Mouse (Mus musculus): ENCODE data around the gene Mgst2. TPM values are rescaled to one million over a fixed set of nuclear protein-coding genes. Genes with fewer than 3 reads are reported as not detected.

Mgst2 gene
- polyA plus RNA-seq, 1 experiment from 2014 or later, result 0.64 TPM

- Histone ChIP-seq H3K9ac (no peak overlapping the region), H3K4me1 (replicated peaks) (peaks cover 20% of the 10 kb centered on the region), H3K27ac (peak overlapping the region; percentile 50), H3K9me3 (no peaks in the 10 kb centered on the region), H3K4me3 (no peak overlapping the region), H3K4me2 (0 out of 2 replicates have a peak overlapping the region, but pooled peaks have one; percentile 6), H3K27me3 (no peaks in the 10 kb centered on the region), H3K36me3 (no peaks in the 10 kb centered on the region)
- 85% methylated on average over 1 of the region's 1 CpGs for WGBS
- ATAC-seq (ENCODE audit: low FRiP score), result no peak
Observed at GRCm38 (mm10) chr3:51708375-51708745, 48.2 kb downstream of the Mgst2 start.

DNA sequence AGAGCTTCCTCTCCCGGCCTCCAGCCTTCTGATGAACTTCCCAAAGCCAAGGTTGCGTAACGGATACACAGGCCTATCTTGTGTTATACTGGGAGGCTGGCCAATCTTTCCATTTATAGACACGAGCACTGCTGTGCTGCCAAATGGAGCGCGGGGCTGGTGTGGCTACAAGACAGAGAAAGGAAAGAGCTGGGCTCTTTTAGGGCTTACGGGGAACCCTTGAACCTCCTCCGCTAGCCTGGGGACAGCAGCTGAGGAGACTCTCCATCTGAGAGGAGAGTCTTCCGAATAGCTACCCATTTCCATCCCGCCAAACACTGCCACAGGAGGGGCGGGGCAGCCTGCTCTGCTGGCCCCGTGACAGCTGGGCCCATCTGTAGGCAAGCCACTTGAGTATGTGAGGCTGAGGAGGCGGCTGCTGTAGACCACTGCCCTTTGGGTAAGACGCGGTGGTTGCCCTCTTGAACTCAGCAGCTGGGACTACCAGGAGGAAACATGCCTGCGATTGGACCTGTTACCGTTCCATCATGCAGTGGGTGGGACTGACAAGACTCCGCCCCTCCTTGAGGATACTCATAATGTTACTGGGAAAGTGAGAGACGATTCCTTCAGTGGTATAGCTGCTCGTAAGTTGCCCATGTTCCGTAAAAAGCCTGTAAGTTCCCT, 48.7 kb downstream of the Mgst2 start:
- Histone ChIP-seq H3K27ac (peak overlapping the region; percentile 50), H3K27me3 (no peaks in the 10 kb centered on the region), H3K36me3 (no peaks in the 10 kb centered on the region), H3K4me1 (replicated peaks) (peaks cover 21% of the 10 kb centered on the region), H3K4me2 (0 out of 2 replicates have a peak overlapping the region, but pooled peaks have one; percentile 6), H3K9ac (no peak overlapping the region), H3K4me3 (no peak overlapping the region), H3K9me3 (no peaks in the 10 kb centered on the region)
- 60% methylated on average over 21 of the region's 21 CpGs for WGBS
- ATAC-seq (ENCODE audit: low FRiP score), result peak; percentile 67

DNA sequence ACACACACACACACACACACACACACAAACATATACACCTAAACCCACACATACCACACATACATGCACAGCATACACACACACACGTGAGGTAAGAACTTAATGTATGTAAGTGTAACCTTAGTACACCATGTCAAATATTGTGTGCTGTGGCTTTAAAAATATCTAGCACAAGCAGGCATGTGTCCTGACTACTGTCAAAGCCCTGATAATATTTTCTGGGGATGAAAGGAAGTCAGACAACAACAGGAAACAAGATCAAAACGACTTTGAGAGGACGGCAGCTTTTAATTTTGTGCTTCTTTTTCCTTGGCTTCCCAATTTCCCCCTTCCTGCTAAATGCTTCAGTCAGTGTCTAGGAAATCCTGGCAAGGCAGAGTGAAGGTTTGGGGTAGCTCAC, 52.2 kb downstream of the Mgst2 start:
- H3K9me3 ChIP-seq, result no peaks in the 10 kb centered on the region
- ATAC-seq (ENCODE audit: low FRiP score), result no peak
- WGBS, result 59% methylated on average over 3 of the region's 3 CpGs
- H3K36me3 ChIP-seq, result no peaks in the 10 kb centered on the region
- no peak overlapping the region for H3K9ac ChIP-seq
- H3K4me1 ChIP-seq (replicated peaks), result peaks cover 22% of the 10 kb centered on the region
- H3K4me2 ChIP-seq, result no peak overlapping the region
- H3K27ac ChIP-seq, result 0 out of 2 replicates have a peak overlapping the region, but pooled peaks have one; percentile 55
- H3K27me3 ChIP-seq, result no peaks in the 10 kb centered on the region
- H3K4me3 ChIP-seq, result no peak overlapping the region

GRCm38 (mm10) chr3:51713233-51713632, 53.1 kb downstream of the Mgst2 start:
- Histone ChIP-seq H3K4me1 (replicated peaks) (peaks cover 24% of the 10 kb centered on the region), H3K36me3 (no peaks in the 10 kb centered on the region), H3K9me3 (no peaks in the 10 kb centered on the region), H3K4me2 (no peak overlapping the region), H3K9ac (no peak overlapping the region), H3K27ac (0 out of 2 replicates have a peak overlapping the region, but pooled peaks have one; percentile 44), H3K27me3 (no peaks in the 10 kb centered on the region), H3K4me3 (no peak overlapping the region)
- no peak for ATAC-seq (ENCODE audit: low FRiP score)
- 21% methylated on average over 8 of the region's 8 CpGs for WGBS

DNA sequence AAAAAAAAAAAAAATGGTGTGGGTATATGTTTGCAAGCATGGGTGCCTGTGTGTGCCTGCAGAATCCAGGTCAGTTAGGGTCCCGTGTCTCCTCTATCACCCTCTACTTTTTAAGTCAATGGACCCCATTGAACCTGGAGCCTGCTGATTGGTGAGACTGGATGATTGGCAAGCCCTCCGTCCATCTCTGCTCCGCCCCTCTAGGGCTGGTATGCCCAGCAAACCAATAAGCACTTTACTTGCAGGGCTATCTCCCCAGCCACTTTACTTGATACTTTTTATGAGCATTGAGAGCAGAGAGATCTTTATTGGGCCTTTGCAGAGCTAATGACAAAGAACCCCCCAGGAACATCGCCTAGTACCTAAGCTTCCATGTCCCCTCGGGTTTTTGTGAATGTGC, 54.3 kb downstream of the Mgst2 start:
- H3K4me2 ChIP-seq, result no peak overlapping the region
- no peak overlapping the region for H3K27ac ChIP-seq
- H3K36me3 ChIP-seq, result no peaks in the 10 kb centered on the region
- H3K27me3 ChIP-seq, result no peaks in the 10 kb centered on the region
- WGBS, result 88% methylated on average over 5 of the region's 5 CpGs
- ATAC-seq (ENCODE audit: low FRiP score), result no peak
- peaks cover 13% of the 10 kb centered on the region for H3K4me1 ChIP-seq (replicated peaks)
- no peak overlapping the region for H3K4me3 ChIP-seq
- H3K9me3 ChIP-seq, result no peaks in the 10 kb centered on the region
- H3K9ac ChIP-seq, result no peak overlapping the region

GRCm38 (mm10) chr3:51717455-51717854, 57.3 kb downstream of the Mgst2 start:
- ATAC-seq (ENCODE audit: low FRiP score), result no peak

DNA sequence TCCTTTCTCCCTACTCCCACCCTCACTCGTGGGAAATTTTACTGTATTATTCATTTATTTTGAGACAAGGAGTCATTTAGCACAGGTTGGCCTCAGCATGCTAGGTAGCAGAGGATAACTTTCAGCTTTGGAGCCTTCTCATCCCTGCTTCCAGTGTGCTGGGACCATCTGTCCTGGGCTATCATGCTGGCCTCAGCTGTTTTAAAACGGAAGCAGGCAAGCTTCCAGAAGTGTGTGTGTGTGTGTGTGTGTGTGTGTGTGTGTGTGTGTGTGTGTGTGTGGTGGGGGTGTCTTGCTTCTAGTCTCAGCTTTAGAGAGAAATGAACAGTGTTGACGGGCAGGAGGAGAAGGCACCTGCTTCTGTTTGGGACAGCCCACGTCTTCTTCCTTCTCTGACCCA, 57.7 kb downstream of the Mgst2 start:
- Histone ChIP-seq H3K4me3 (no peak overlapping the region), H3K9me3 (no peaks in the 10 kb centered on the region), H3K27me3 (no peaks in the 10 kb centered on the region), H3K4me1 (replicated peaks) (peaks cover 13% of the 10 kb centered on the region), H3K9ac (no peak overlapping the region), H3K4me2 (no peak overlapping the region), H3K36me3 (no peaks in the 10 kb centered on the region), H3K27ac (no peak overlapping the region)
- no peak for ATAC-seq (ENCODE audit: low FRiP score)
- 62% methylated on average over 4 of the region's 4 CpGs for WGBS

More at GRCm38 (mm10) chr3:51717455-51717854, 57.3 kb downstream of the Mgst2 start:
- H3K4me1 ChIP-seq (replicated peaks), result peaks cover 13% of the 10 kb centered on the region
- no peak overlapping the region for H3K27ac ChIP-seq
- 75% methylated on average over 3 of the region's 3 CpGs for WGBS
- no peaks in the 10 kb centered on the region for H3K36me3 ChIP-seq
- H3K9ac ChIP-seq, result no peak overlapping the region
- H3K9me3 ChIP-seq, result no peaks in the 10 kb centered on the region
- no peaks in the 10 kb centered on the region for H3K27me3 ChIP-seq
- no peak overlapping the region for H3K4me3 ChIP-seq
- H3K4me2 ChIP-seq, result no peak overlapping the region

DNA sequence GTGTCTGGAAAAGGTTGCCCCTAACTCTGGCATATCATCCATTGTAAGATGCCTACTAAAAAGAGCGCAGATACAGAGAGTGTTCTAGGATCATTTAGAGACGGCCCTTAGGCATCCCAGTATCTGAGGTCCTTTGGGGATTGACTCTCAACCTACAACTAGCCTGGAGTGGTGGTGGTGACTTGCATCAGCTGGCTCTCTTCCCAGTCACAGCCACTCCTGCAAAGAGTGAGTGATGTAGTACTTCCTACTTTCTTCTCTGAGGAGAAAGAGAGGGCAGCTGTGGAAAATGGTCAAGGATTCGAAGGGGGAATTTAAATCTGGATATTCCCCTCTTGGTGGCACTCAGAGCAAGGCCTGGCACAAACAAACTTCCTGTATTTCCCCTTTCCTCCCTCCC, 59.2 kb downstream of the Mgst2 start:
- H3K9me3 ChIP-seq, result no peaks in the 10 kb centered on the region
- no peaks in the 10 kb centered on the region for H3K27me3 ChIP-seq
- H3K4me1 ChIP-seq (replicated peaks), result peaks cover 5% of the 10 kb centered on the region; the same call in 1 of the 2 replicates
- H3K36me3 ChIP-seq, result no peaks in the 10 kb centered on the region
- no peak for ATAC-seq (ENCODE audit: low FRiP score)
- no peak overlapping the region for H3K4me2 ChIP-seq
- WGBS, result 92% methylated on average over 3 of the region's 3 CpGs
- no peak overlapping the region for H3K9ac ChIP-seq
- no peak overlapping the region for H3K4me3 ChIP-seq
- no peak overlapping the region for H3K27ac ChIP-seq

- Histone ChIP-seq H3K36me3 (no peaks in the 10 kb centered on the region), H3K4me3 (no peak overlapping the region), H3K9me3 (no peaks in the 10 kb centered on the region), H3K4me1 (replicated peaks) (peaks cover 9% of the 10 kb centered on the region; the same call in 1 of the 2 replicates), H3K27me3 (no peaks in the 10 kb centered on the region), H3K4me2 (no peak overlapping the region), H3K27ac (no peak overlapping the region), H3K9ac (no peak overlapping the region)
- no peak for ATAC-seq (ENCODE audit: low FRiP score)
- WGBS, result 86% methylated on average over 1 of the region's 1 CpGs
Observed at GRCm38 (mm10) chr3:51719982-51720381, 59.8 kb downstream of the Mgst2 start.

DNA sequence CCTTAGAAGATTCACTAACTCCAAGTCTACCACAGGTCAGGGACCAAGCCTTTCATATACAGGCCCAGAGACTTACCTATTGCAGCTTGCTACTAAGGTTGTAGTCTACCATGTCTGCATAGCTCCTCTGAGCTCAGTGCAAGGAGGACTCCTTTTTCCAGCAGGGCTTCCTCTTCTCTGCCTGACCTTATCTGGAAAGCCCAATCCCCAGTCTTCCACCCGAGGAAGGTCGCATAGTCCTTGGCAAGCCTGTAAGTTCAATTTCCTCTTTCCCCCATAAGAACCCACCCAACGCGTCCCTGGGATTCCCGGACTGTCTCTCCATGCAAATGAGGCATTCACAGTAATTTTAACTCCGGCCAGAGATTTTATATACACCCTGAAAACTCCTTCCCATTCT, 66.1 kb downstream of the Mgst2 start:
- Histone ChIP-seq H3K27ac (no peak overlapping the region), H3K9me3 (no peaks in the 10 kb centered on the region), H3K27me3 (no peaks in the 10 kb centered on the region), H3K4me3 (no peak overlapping the region), H3K4me1 (replicated peaks) (peaks cover 32% of the 10 kb centered on the region), H3K9ac (no peak overlapping the region), H3K36me3 (no peaks in the 10 kb centered on the region), H3K4me2 (no peak overlapping the region)
- 89% methylated on average over 6 of the region's 6 CpGs for WGBS
- ATAC-seq (ENCODE audit: low FRiP score), result no peak

- Histone ChIP-seq H3K27ac (peak overlapping the region; percentile 42), H3K9me3 (no peaks in the 10 kb centered on the region), H3K4me3 (no peak overlapping the region), H3K27me3 (no peaks in the 10 kb centered on the region), H3K9ac (0 out of 2 replicates have a peak overlapping the region, but pooled peaks have one; percentile 8), H3K4me2 (no peak overlapping the region), H3K36me3 (no peaks in the 10 kb centered on the region), H3K4me1 (replicated peaks) (peaks cover 42% of the 10 kb centered on the region)
- WGBS, result 68% methylated on average over 3 of the region's 3 CpGs
- ATAC-seq (ENCODE audit: low FRiP score), result no peak
Observed at GRCm38 (mm10) chr3:51727487-51727886, 67.3 kb downstream of the Mgst2 start.

GRCm38 (mm10) chr3:51727968-51728367, 67.8 kb downstream of the Mgst2 start:
- no peak overlapping the region for H3K4me3 ChIP-seq
- H3K9ac ChIP-seq, result no peak overlapping the region
- no peaks in the 10 kb centered on the region for H3K36me3 ChIP-seq
- ATAC-seq (ENCODE audit: low FRiP score), result no peak
- H3K4me2 ChIP-seq, result no peak overlapping the region
- H3K9me3 ChIP-seq, result no peaks in the 10 kb centered on the region
- H3K27ac ChIP-seq, result peak overlapping the region; percentile 30; the same call in 1 of the 2 replicates
- no peaks in the 10 kb centered on the region for H3K27me3 ChIP-seq
- peaks cover 47% of the 10 kb centered on the region for H3K4me1 ChIP-seq (replicated peaks)
- 71% methylated on average over 8 of the region's 8 CpGs for WGBS

GRCm38 (mm10) chr3:51728456-51728855, 68.3 kb downstream of the Mgst2 start:
- H3K27ac ChIP-seq, result peak overlapping the region; percentile 30; the same call in 1 of the 2 replicates

More at GRCm38 (mm10) chr3:51728456-51728855, 68.3 kb downstream of the Mgst2 start:
- WGBS, result 70% methylated on average over 10 of the region's 12 CpGs
- Histone ChIP-seq H3K27me3 (no peaks in the 10 kb centered on the region), H3K36me3 (no peaks in the 10 kb centered on the region), H3K9ac (no peak overlapping the region), H3K4me3 (no peak overlapping the region), H3K9me3 (no peaks in the 10 kb centered on the region), H3K4me2 (no peak overlapping the region), H3K4me1 (replicated peaks) (peaks cover 48% of the 10 kb centered on the region)
- ATAC-seq (ENCODE audit: low FRiP score), result peak; percentile 34; the same call in 1 of the 2 replicates

All from hindbrain, embryonic 13.5 days (tissue).